Mouse (Mus musculus): ENCODE measurements at regions not wholly inside any gene's neighbourhood (a gene's known extent, or its start where the extent isn't known, plus 50 kb on each side); places are given as distances from the start of the nearest gene placed in this dataset.
A peak's percentile ranks its signal among the peaks of the same experiment; 100 is the strongest.

GRCm38 (mm10) chr3:130977921-130978700 is 132.2 kb upstream of the Lef1 start:
- DNase-seq, result no peak

DNA sequence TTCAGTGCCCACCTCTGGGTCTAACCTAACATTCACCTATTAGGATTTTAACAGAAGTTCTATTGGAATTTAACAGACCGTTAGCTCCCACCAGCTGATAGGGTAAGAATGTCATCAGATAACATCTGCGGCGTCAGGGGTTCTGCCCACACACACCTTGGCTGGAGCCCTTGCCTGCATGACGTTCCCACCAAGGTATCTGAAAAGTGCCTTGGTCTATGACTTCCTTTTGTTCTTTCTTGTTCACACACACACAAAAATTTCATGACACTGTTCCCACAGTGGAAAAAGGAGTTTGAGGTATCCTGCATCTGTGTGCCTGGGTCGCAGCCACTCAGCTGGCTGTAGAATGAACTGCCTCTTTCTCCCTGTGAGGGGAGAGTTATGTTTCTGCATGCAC is 134.1 kb upstream of the Lef1 start:
- no peak for DNase-seq

DNA sequence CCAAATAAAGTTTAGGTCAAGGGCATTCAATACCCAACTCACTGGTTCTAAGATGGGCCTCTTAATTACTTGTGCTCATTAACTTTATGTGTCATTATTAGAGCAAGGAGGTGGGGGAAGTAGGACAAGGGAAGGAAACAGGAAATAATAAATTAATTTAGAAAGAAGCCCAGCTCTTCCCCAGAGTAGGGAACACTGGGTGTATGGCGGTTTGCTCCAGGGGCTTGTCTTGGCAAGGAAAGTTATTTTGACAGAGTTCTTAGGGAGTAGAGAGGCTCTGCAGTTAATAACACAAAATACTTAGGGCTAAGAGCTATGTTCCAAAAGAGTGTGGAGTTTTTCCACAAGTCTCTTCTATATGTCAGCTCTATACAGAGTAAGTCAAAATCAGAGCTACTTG is 135.0 kb upstream of the Lef1 start:
- no peak for DNase-seq

DNA sequence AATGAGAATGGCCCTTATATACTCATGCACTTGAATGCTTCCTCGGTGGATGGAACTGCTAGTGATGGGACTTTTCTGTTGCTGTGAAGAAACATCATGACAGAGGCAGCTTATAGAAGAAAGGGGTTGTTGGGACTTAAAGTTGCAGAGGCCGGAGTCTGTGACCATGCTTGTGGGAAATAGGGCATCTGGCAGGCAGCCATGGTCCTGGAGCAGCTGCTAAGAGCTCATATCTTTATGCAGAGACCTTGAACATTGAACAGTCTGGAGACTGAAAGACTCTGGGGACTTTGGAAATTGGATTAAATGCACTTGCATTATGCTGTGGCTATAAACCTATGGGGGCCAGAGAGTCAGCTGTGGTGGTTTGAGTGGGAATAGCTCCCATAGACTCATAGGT is 138.1 kb upstream of the Lef1 start:
- DNase-seq, result no peak

DNA sequence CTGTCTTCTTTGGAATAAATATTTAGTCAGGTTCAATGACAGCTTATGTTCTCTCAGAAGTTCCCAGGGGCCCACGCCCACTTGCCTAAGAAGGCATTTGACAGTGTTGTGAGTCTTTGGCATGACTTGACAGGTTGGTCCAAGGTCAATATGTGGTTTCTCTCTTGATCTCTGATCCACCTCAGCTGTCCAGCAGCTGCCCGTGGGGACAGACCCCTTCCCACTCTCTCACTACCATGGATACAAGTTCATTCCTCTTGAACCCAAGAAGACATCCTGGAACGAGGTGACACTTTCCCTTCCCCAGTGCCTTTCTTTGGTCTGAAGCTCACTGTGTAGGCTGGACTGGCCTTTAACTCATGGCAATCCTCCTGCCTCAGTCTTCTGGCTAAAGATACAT is 145.0 kb upstream of the Lef1 start:
- no peak for DNase-seq

- DNase-seq, result no peak
These were observed 146.2 kb upstream of the Lef1 start for GRCm38 (mm10) chr3:130964088-130964487.

- DNase-seq, result no peak
These were observed 146.6 kb upstream of the Lef1 start for GRCm38 (mm10) chr3:130963625-130964024.

- DNase-seq, result no peak
These were observed 147.4 kb upstream of the Lef1 start for GRCm38 (mm10) chr3:130962701-130963472.

- no peak for DNase-seq
These were observed 148.1 kb upstream of the Lef1 start for GRCm38 (mm10) chr3:130962151-130962633.

DNA sequence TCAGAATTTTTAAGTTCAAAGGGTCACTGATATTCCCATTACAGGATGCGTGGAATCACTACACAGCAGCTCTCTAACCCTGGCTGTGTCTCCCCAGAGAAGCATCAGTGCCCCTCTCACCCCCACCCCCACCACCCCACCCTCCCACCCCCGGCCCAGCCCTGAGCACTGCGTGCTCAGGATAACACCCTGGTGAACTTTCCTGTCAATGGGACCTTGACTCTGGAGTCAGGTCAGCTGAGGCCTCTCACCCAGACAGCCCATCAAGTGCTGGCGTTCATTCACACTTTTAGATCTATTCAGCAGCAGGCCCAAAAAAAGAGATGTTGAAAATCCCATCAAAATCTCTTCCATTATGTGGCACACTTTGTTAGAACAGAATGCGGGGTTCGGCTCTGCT is 148.6 kb upstream of the Lef1 start:
- no peak for DNase-seq

- DNase-seq, result no peak
These were observed 154.3 kb upstream of the Lef1 start for GRCm38 (mm10) chr3:130955958-130956357.

GRCm38 (mm10) chr3:130951381-130951780 is 158.9 kb upstream of the Lef1 start:
- no peak for DNase-seq

DNA sequence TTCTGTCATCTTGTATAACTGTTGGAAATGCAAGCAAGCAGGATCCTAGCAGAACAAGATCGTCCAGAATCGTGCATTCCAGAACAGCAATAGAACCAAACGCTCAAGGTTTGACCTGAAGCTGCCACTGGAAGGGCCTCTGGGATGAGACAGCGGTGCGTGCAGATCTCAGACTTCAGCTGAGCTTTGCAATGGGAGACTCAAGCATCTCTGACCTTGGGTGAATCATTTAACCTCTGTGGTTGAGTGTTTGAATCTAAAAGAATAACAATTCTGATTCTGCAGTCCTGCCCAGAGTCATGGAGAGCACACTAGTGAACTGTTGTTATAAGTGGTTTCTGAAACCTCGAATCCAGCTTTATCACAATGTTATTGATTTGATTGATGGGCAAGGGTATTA is 159.4 kb upstream of the Lef1 start:
- no peak for DNase-seq

DNA sequence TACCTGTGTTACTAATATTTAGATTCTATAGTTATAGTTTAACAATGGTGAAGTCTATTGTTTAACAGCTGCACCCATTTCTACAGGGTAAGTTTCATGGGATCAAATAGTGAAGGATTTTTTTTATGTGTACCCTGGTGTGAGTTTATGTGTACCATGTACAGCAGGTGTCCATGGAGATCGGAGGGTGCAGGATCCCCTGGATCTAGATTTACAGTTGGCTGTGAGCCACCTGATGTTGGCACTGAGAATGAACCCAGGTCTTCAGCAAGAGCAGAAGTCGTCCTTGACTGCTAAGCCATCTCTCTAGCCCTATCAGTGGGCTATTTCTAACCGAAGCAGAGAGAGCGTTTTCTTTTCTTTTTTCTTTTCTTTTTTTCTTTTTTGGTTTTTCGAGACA is 162.4 kb upstream of the Lef1 start:
- no peak for DNase-seq

DNA sequence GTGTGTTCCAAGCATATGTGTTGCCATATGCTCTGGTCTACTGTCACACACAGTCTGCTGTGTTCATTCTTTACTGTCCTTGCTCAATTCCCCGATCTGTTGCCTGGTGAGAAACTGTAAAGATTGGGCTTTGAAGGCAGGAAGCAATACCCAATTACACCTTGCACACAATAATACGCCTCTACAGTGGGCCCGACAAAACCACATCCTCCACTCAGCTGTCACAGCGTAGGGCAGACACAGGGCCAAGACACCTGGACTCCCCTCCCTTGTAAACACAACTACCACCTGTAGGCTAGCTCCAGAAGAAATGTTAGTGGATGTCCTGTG is 163.0 kb upstream of the Lef1 start:
- no peak for DNase-seq

DNA sequence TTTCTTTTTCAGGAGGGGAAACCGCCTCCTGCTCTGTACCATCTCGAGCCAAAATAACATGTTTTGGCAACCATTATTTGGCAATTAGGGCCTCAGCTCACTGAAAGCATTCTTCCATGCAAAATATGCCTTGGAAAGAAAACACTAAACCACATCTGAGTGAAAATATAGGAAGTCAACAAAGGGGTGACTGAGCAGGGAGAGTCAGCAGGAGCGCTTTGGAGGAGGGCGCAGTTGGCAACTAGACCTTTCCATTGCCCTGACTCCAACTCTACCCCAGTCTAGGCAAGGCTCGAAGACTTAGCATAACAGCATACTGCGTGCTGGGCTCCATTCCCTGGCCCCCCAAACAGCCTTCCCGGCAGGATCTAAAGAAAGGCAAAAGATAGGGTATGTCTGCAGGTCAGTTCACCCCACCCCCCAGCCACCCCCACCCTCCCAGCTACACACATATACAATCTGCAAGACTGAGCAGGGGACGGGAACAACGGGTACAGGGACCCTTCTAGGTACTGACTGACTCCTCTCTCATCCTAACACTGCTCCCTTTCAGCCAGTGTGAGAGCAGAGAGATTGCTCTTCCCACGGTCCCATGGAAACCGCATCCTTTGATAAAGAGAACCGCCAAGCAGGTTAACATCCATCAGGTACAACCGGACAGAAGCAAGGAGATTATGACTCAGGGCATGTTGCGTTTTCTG is 163.5 kb upstream of the Lef1 start:
- no peak for DNase-seq

- DNase-seq, result peak; percentile 17
These were observed 164.3 kb upstream of the Lef1 start for GRCm38 (mm10) chr3:130945861-130946449.

- DNase-seq, result no peak
These were observed 164.9 kb upstream of the Lef1 start for GRCm38 (mm10) chr3:130945396-130945795.

DNA sequence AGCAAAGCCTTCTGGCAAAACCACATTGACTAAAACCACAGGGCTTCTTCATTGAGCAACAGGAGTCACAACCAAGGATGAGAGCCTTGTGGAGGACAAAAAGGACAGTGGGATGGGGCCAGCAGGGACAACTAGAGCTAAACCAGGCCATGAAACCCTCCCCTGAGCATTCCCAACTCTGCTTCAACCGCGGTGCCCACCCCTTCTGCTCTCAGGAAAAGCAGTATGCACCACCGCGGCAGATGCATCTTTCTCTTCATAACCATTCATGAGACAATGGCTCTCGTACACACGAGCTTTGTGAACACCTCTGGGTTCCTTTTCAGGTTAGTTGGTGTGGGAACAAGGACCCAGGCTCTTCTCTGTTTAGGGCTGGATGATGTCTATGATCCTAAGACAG is 166.0 kb upstream of the Lef1 start:
- no peak for DNase-seq

DNA sequence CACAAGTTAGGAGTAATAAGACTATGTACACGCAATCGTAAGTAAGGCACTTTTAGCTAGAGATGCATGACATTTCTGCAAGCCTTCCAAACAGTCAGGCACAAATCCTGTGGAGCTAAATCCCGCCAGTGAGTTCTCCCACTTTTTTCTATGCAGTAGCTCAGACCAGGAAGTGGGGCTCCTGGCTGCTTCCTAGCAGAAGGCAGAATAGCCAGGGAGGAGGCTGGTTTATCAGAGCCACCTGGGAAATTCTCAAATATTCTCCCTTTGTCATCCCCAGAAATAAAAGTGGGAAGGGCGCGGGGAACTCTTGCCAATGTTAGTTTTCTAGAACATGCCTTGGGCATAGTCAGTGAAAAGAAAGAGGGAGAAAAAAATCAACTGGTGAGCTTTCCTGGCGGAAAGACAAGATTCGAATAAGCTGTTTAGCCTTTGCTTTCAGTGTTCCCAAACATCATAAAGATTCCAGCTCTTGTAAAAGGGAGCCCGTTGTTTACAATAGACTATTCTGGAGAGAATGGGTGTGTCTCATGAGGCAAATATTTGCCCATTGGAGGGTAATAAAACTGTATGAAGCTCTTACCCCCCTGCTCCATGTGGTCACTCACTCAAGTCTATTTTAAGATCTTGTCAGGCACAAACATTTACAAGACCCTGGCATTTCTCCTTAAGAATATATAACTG is 167.2 kb upstream of the Lef1 start:
- DNase-seq, result no peak

GRCm38 (mm10) chr3:130940302-130940867 is 169.9 kb upstream of the Lef1 start:
- DNase-seq, result no peak

GRCm38 (mm10) chr3:130936980-130937379 is 173.3 kb upstream of the Lef1 start:
- DNase-seq, result no peak
